Mouse (Mus musculus) kidney, adult 2 months (tissue): Measurements from ENCODE around the gene Wbp4. TPM values are rescaled to one million over a fixed set of nuclear protein-coding genes. Genes with fewer than 3 reads are reported as not detected.
"Not testable (repeated sequence)": the region's sequence is repeated elsewhere in the genome, so short reads cannot be mapped to it uniquely, and the experiment has no call there.

Source experiments
- DNase-seq: peaks from one replicate; pipeline ENCODE4 v3.0.0; 2021
- H3K27ac ChIP-seq: fragments of 200-500 bp; 2 replicates; pipeline ENCODE4 v1.5.1; 2012; ENCODE audit warnings: low read depth, low read length, control low read depth, inconsistent platforms; ENCODE audit not compliant: insufficient read depth
- H3K27me3 ChIP-seq: fragments of 200-500 bp; replicated peaks from 2 replicates; pipeline ENCODE4 v1.6.1; 2012; ENCODE audit warnings: mild to moderate bottlenecking, moderate library complexity, low read length, inconsistent platforms; ENCODE audit not compliant: control insufficient read depth, insufficient read depth
- H3K36me3 ChIP-seq: fragments of 200-500 bp; 2 replicates; pipeline ENCODE4 v1.6.1; 2012; ENCODE audit warnings: mild to moderate bottlenecking, moderate library complexity, low read length, inconsistent platforms; ENCODE audit not compliant: control insufficient read depth, insufficient read depth
- H3K4me1 ChIP-seq: fragments of 200-500 bp; 2 replicates; pipeline ENCODE4 v1.6.1; 2011; ENCODE audit warnings: low read length; ENCODE audit not compliant: control insufficient read depth, insufficient read depth
- H3K4me3 ChIP-seq: fragments of 200-500 bp; 2 replicates; pipeline ENCODE4 v1.5.1; 2011; ENCODE audit warnings: mild to moderate bottlenecking, low read depth, low read length, control low read depth; ENCODE audit not compliant: insufficient read depth
- CTCF ChIP-seq: fragments of 200-500 bp; conservative IDR thresholded peaks from 2 replicates; pipeline ENCODE4 v1.5.1; 2011; ENCODE audit warnings: low read depth, mild to moderate bottlenecking, control low read depth, low read length, moderate library complexity, mixed read lengths; ENCODE audit not compliant: insufficient read depth, insufficient read length
- POLR2A ChIP-seq: fragments of 200-500 bp; IDR thresholded peaks from one replicate; pipeline ENCODE4 v1.6.1; 2011; ENCODE audit warnings: low read depth, low read length, control low read depth
- WGBS: fragments of 180-500 bp; shearing (Covaris S2); methylation state at CpG from one replicate; pipeline ENCODE4 v1.1.7; 2018; 5-methylcytosine and 5-hydroxymethylcytosine counted together
- polyA plus RNA-seq: library from polyadenylated mRNA; depleted of rRNA; stranded (reverse); fragments of >200 nt; gene quantifications from 2 replicates; pipeline ENCODE4 v1.2.3, GENCODE M21; 2012

Wbp4 gene
- polyA plus RNA-seq, 1 experiment = 5.0 TPM

- WGBS = 71% methylated on average over 16 of the region's 16 CpGs
Observed at GRCm38 (mm10) chr14:79445055-79445620, 36.2 kb downstream of the Wbp4 start.

DNA sequence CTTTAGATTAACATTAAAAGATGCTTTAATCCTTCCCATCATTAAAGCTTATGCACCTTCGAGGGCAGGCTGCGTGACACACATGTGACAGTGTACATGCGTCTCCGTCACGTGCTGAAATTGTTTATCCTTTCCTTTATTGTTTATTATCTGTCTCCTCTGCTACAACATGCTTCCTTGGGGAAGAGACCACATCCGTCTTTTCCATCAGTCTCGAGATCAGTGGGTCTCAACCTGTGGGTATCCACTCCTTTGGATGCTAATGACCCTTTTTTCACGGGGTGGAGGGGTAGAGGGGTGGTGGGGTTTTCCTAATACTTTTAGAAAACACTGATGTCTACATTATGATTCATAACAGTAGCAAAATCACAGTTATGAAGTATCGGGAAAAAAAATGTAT lies 36.7 kb downstream of the Wbp4 start:
- no peaks in the 10 kb centered on the region; the same call in 1 of the 2 replicates for H3K4me1 ChIP-seq
- 87% methylated on average over 9 of the region's 9 CpGs for WGBS
- no peaks in the 10 kb centered on the region for H3K27me3 ChIP-seq
- no peak overlapping the region for H3K27ac ChIP-seq
- no peak for DNase-seq
- TF ChIP-seq CTCF (no peak), POLR2A (no peak)
- H3K36me3 ChIP-seq = no peaks in the 10 kb centered on the region
- H3K4me3 ChIP-seq = no peak overlapping the region

More at GRCm38 (mm10) chr14:79445055-79445620, 36.2 kb downstream of the Wbp4 start:
- no peak overlapping the region for H3K27ac ChIP-seq
- H3K36me3 ChIP-seq = no peaks in the 10 kb centered on the region
- no peaks in the 10 kb centered on the region for H3K27me3 ChIP-seq
- no peak overlapping the region for H3K4me3 ChIP-seq
- H3K4me1 ChIP-seq = no peaks in the 10 kb centered on the region; the same call in 1 of the 2 replicates
- TF ChIP-seq CTCF (no peak), POLR2A (no peak)
- no peak for DNase-seq

DNA sequence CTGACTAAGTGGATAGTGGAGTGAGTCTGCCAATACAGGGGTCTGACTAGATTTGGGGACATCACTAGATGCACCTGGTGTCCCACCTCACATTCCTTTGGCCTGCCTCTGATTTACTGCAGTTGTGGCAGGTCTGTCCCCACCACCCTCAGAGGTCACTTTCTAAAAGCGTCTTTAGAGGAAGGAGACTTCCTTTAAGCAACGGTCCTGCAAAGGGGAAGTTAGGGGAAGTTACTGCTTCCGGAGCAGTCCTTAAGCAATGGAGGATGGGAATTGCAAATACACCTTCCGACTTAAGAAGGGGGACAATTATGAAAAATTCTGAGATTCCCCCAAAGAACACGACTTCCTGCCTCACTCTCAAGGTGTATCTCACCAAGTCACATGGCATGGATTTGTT lies 39.9 kb downstream of the Wbp4 start:
- no peaks in the 10 kb centered on the region for H3K4me1 ChIP-seq
- no peak for TF ChIP-seq POLR2A
- TF ChIP-seq CTCF = no peak
- H3K27ac ChIP-seq = no peak overlapping the region
- peak; percentile 4 for DNase-seq
- no peaks in the 10 kb centered on the region for H3K27me3 ChIP-seq
- no peak overlapping the region for H3K4me3 ChIP-seq
- WGBS = 59% methylated on average over 5 of the region's 5 CpGs
- no peaks in the 10 kb centered on the region for H3K36me3 ChIP-seq

GRCm38 (mm10) chr14:79440655-79441054 lies 40.7 kb downstream of the Wbp4 start:
- 90% methylated on average over 2 of the region's 2 CpGs for WGBS
- no peak overlapping the region for H3K27ac ChIP-seq
- H3K27me3 ChIP-seq = no peaks in the 10 kb centered on the region
- TF ChIP-seq CTCF (no peak), POLR2A (no peak)
- DNase-seq = no peak
- H3K4me3 ChIP-seq = no peak overlapping the region
- H3K4me1 ChIP-seq = no peaks in the 10 kb centered on the region
- H3K36me3 ChIP-seq = no peaks in the 10 kb centered on the region

GRCm38 (mm10) chr14:79434068-79434467 lies 47.3 kb downstream of the Wbp4 start:
- no peaks in the 10 kb centered on the region for H3K36me3 ChIP-seq
- no peak overlapping the region for H3K4me3 ChIP-seq
- TF ChIP-seq POLR2A = no peak
- no peak for TF ChIP-seq CTCF
- H3K27me3 ChIP-seq = no peaks in the 10 kb centered on the region
- no peaks in the 10 kb centered on the region for H3K4me1 ChIP-seq
- H3K27ac ChIP-seq = no peak overlapping the region
- no peak for DNase-seq
- 84% methylated on average over 1 of the region's 1 CpGs for WGBS

GRCm38 (mm10) chr14:79426730-79427365 lies 54.5 kb downstream of the Wbp4 start:
- WGBS = 49% methylated on average over 15 of the region's 59 CpGs
- H3K4me1 ChIP-seq, H3K36me3 ChIP-seq, H3K27me3 ChIP-seq: not testable (repeated sequence)
- DNase-seq = peak; percentile 7
- peak overlapping the region; percentile 73; the same call in 1 of the 2 replicates for H3K27ac ChIP-seq
- H3K4me3 ChIP-seq = peak overlapping the region; percentile 97; the same call in 1 of the 2 replicates

- Histone ChIP-seq H3K27ac (peak within 1 kb of the TSS; percentile 73; the same call in 1 of the 2 replicates), H3K36me3 (no peaks in the 10 kb centered on the region), H3K27me3 (no peaks in the 10 kb centered on the region), H3K4me1 (no peaks in the 10 kb centered on the region), H3K4me3 (peak within 1 kb of the TSS; percentile 97)
- peak; percentile 39 for TF ChIP-seq POLR2A
- TF ChIP-seq CTCF = no peak
- WGBS = under 1% methylated on average over 44 of the region's 44 CpGs
- DNase-seq = peak; percentile 97
Observed at GRCm38 (mm10) chr14:79425979-79426729, 55.2 kb downstream of the Wbp4 start, which contains the start of gene Kbtbd7. TSS of gene Kbtbd7 (plus strand) at chr14:79426511.
